ENCODE assay signal across 9 mouse cellular contexts in genomic region chr3:87033357-87033756, GRCm38 (mm10). TPM values are rescaled to one million over a fixed set of nuclear protein-coding genes. Genes with fewer than 3 reads are reported as not detected.
A peak's percentile ranks its signal among the peaks of the same experiment; 100 is the strongest.
DNase-seq lines count a peak whose midpoint lies in the region; ATAC-seq lines count a peak whose summit lies in the region.
"Had no signal": no experiment of that assay in that cellular context is flagged by ENCODE, and none has a peak within 500 bp of the region (broad histone marks: within the 10 kb centered on the region; RNA-seq: fewer than 3 reads in every experiment).

No protein-coding gene starts in this region.

- DNase-seq in intestine, embryonic 14.5 days (ENCODE audit: low spot score), result peak; percentile 92
- DNase-seq in cerebellum, adult 18-20 months, result peak; percentile 59 to 73
- DNase-seq in frontal cortex, adult 2 months (ENCODE audit: extremely low spot score in 1 of 2, low spot score in 1 of 2), result peak; percentile 49 to 91
- peak; percentile 73 for DNase-seq in kidney, adult 18-20 months
- DNase-seq in left cerebral cortex, postnatal 4 days, result peak; percentile 75
- peak; percentile 58 for DNase-seq in testis, postnatal 14 days (ENCODE audit: low spot score)

- no peak overlapping the region for H3K4me3 ChIP-seq in intestine, embryonic 14.5 days (ENCODE audit: low read depth, low read length)
- H3K4me3 ChIP-seq in intestine, embryonic 16.5 days (ENCODE audit: low read length), result no peak overlapping the region
- no peak overlapping the region for H3K4me3 ChIP-seq in neural tube, embryonic 14.5 days (ENCODE audit: low read depth, low read length)
- H3K4me3 ChIP-seq: embryonic facial prominence, embryonic 12.5 days had no signal

- H3K27ac ChIP-seq in intestine, embryonic 14.5 days (ENCODE audit: low read depth), result no peak overlapping the region
- H3K27ac ChIP-seq in intestine, embryonic 16.5 days (ENCODE audit: low read length), result no peak overlapping the region
- H3K27ac ChIP-seq in neural tube, embryonic 14.5 days (ENCODE audit: low read depth, low read length), result no peak overlapping the region
- H3K27ac ChIP-seq: embryonic facial prominence, embryonic 12.5 days had no signal

- no peak overlapping the region for H3K9ac ChIP-seq in intestine, embryonic 14.5 days (ENCODE audit: low read length)
- no peak overlapping the region for H3K9ac ChIP-seq in intestine, embryonic 16.5 days (ENCODE audit: low read depth, low read length)
- H3K9ac ChIP-seq in neural tube, embryonic 14.5 days (replicated peaks; ENCODE audit: low read depth, low read length), result no peak overlapping the region
- H3K9ac ChIP-seq: embryonic facial prominence, embryonic 12.5 days had no signal

- H3K27me3 ChIP-seq in intestine, embryonic 14.5 days (replicated peaks; ENCODE audit: control insufficient read depth, insufficient read depth, low read length), result no peaks in the 10 kb centered on the region
- no peaks in the 10 kb centered on the region for H3K27me3 ChIP-seq in intestine, embryonic 16.5 days (replicated peaks; ENCODE audit: control insufficient read depth, insufficient read depth, low read length)
- H3K27me3 ChIP-seq in neural tube, embryonic 14.5 days (ENCODE audit: control insufficient read depth, insufficient read depth, low read length), result no peaks in the 10 kb centered on the region
- H3K27me3 ChIP-seq: embryonic facial prominence, embryonic 12.5 days had no signal

- no peak overlapping the region for H3K4me2 ChIP-seq in intestine, embryonic 14.5 days (ENCODE audit: low read length)
- H3K4me2 ChIP-seq in intestine, embryonic 16.5 days (ENCODE audit: low read depth, low read length), result no peak overlapping the region
- H3K4me2 ChIP-seq in neural tube, embryonic 14.5 days (ENCODE audit: low read depth, low read length), result no peak overlapping the region
- H3K4me2 ChIP-seq: embryonic facial prominence, embryonic 12.5 days had no signal

- intact Hi-C loops in left cerebral cortex, postnatal 4 days (cut with DNase I), result loop anchor here (2.0 to 5.0 kb wide), 4 partner anchors 54 to 529 kb away; partner anchors contain the start of gene Kirrel

- ATAC-seq in intestine, embryonic 14.5 days (replicated peaks; ENCODE audit: low FRiP score, low TSS enrichment, low read depth), result no peak
- ATAC-seq in intestine, embryonic 16.5 days, result no peak
- ATAC-seq in neural tube, embryonic 14.5 days (ENCODE audit: low read depth), result peak; percentile 31; the same call in 1 of the 2 replicates

- no peaks in the 10 kb centered on the region for H3K36me3 ChIP-seq in intestine, embryonic 14.5 days (ENCODE audit: control insufficient read depth, insufficient read depth, low read length)
- no peaks in the 10 kb centered on the region for H3K36me3 ChIP-seq in intestine, embryonic 16.5 days (ENCODE audit: control insufficient read depth, insufficient read depth, low read length)
- H3K36me3 ChIP-seq in neural tube, embryonic 14.5 days (ENCODE audit: control insufficient read depth, insufficient read depth, low read length), result no peaks in the 10 kb centered on the region
- H3K36me3 ChIP-seq: embryonic facial prominence, embryonic 12.5 days had no signal

- WGBS in intestine, embryonic 14.5 days, result 22% methylated on average over 8 of the region's 8 CpGs
- 20% methylated on average over 8 of the region's 8 CpGs for WGBS in intestine, embryonic 16.5 days
- WGBS in neural tube, embryonic 14.5 days, result 31% methylated on average over 8 of the region's 8 CpGs

- H3K4me1 ChIP-seq in intestine, embryonic 14.5 days (replicated peaks; ENCODE audit: control insufficient read depth, insufficient read depth, low read length), result no peaks in the 10 kb centered on the region
- H3K4me1 ChIP-seq in intestine, embryonic 16.5 days (ENCODE audit: control insufficient read depth, insufficient read depth, low read length), result no peaks in the 10 kb centered on the region
- H3K4me1 ChIP-seq in neural tube, embryonic 14.5 days (ENCODE audit: control insufficient read depth, insufficient read depth, low read length), result no peaks in the 10 kb centered on the region
- H3K4me1 ChIP-seq: embryonic facial prominence, embryonic 12.5 days had no signal

- no peaks in the 10 kb centered on the region for H3K9me3 ChIP-seq in intestine, embryonic 14.5 days (ENCODE audit: control insufficient read depth, low read length)
- H3K9me3 ChIP-seq in intestine, embryonic 16.5 days (ENCODE audit: control insufficient read depth, low read length), result no peaks in the 10 kb centered on the region
- no peaks in the 10 kb centered on the region for H3K9me3 ChIP-seq in neural tube, embryonic 14.5 days (ENCODE audit: control insufficient read depth, low read length)
- H3K9me3 ChIP-seq: embryonic facial prominence, embryonic 12.5 days had no signal

RNA-seq across cellular contexts. Expression of gene Cd1d1, which starts 34.1 kb away (rescaled TPM):
- polyA plus RNA-seq in intestine, embryonic 14.5 days (2014; fragmentation: Nextera tagmentation; extraction: Ambion mirVana), result 40.8 and 42.4 TPM in 2 replicates
- 30.0 and 30.5 TPM in 2 replicates for polyA plus RNA-seq in intestine, embryonic 16.5 days (2015; fragmentation: Nextera tagmentation; extraction: Ambion mirVana)
- 7.3 and 10.5 TPM in 2 replicates for polyA plus RNA-seq in frontal cortex, adult 2 months (2012; rRNA removed)
- total RNA-seq in left cerebral cortex, postnatal 4 days (2021), result 1 to 10 TPM; 6.3 to 6.8 TPM
- polyA plus RNA-seq in neural tube, embryonic 14.5 days (2014; fragmentation: Nextera tagmentation; extraction: Ambion mirVana), result 52.4 and 58.7 TPM in 2 replicates
